Mouse (Mus musculus): ENCODE results near the gene Clec16a. TPM values are rescaled to one million over a fixed set of nuclear protein-coding genes. Genes with fewer than 3 reads are reported as not detected.

Gene Clec16a
- total RNA-seq, 2 experiments from 2014 or later = 69.3 to 71.5 TPM

DNA sequence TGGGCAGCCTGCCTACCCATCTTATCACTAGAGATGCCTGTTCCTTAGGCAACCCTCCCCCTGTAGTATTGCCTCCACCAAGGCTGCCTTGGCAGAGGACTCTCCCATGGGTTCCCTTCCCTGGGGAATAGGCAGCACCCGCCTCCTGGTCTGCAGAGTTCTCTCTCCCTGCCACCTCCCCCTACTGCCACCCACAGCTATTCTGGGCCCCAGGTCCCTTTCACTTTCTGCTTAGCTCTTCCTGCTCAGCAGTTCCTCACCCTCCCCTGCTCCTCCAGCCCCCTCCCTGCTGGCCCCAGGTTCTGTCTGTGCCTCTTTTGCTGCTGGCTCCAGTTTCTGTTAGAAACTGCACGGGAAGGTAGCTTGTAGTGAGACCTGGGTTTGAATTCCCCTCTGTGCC, 224.5 kb downstream of the Clec16a start:
- intact Hi-C loops (cut with DNase I) = no loop called here
- DNase-seq (ENCODE audit: extremely low spot score in 1 of 2, low spot score in 2 of 2) = no peak

DNA sequence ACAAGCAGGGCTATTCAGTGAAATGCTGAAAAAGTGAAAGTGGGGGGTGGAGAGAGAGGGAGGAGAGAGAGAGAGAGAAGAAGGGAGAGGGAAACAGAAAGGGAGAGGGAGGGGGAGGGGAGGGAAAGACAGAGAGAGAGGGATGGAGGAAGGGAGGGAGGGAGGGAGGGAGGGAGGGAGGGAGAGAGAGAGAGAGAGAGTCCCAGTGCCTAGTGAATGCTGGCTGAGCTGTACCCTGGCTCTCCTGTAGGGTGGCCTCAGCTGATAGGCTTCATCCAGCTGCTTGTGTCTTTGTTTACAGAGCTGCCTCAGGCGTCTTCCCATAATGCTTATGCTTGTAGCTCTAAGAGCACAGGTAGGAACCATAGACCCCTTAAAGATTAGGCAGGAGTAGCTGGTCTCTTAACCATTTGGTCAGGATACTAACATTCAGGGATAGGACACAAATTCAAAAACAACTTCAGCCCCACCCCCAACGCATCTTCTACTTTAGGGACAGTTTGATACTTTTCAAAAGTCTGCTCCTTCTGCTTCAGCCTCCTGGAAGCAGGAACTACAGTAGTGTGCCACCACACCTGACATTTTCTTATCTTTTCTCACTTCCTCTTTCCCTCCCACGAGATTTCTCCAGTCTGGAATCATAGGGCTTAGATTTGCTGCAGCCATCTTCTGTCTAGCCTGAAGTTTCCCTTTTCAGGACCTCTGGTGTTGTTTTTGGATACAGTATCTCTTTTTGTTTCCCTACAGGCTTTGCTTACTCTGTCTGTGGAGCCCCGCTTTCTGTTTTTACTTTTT, 225.6 kb downstream of the Clec16a start:
- intact Hi-C loops (cut with DNase I) = no loop called here
- DNase-seq (ENCODE audit: extremely low spot score in 1 of 2, low spot score in 2 of 2) = no peak

DNA sequence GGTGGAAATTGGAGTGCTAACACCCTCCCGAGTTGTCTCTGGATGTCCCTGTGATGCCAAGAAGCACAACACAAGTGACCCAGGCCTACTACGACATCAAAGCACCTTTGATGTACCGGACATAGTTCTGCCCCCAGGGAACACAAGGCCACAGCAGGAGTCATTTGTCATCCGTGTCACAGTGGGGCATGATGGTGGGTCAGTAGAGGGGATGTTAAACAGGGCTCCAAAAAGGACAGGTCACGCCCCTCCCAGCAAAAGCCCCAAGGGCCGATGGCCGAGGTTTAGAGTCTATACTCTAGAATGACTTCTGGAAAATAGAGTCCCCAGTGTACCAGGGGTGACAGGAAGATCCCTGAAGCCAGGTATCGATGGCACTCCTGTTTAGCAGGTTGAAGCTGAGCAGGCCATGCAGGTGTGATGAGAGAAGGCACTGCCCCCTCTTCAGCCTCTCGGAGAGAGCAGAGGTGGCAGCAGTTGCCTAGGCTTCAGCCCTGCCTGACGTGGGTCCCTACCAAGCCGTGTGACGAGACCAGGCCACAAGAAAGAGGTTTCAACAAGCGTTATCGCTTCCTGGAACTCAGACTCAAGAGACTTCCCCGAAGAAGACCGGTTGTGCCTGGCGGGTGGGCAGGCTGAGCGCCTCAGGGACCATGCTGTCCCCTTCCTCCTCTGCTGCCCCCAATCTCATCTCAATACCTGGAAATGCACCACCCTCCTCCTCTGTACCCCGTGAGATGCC, 226.8 kb downstream of the Clec16a start:
- DNase-seq (ENCODE audit: extremely low spot score in 1 of 2, low spot score in 2 of 2) = no peak
- intact Hi-C loops (cut with DNase I) = no loop called here

DNA sequence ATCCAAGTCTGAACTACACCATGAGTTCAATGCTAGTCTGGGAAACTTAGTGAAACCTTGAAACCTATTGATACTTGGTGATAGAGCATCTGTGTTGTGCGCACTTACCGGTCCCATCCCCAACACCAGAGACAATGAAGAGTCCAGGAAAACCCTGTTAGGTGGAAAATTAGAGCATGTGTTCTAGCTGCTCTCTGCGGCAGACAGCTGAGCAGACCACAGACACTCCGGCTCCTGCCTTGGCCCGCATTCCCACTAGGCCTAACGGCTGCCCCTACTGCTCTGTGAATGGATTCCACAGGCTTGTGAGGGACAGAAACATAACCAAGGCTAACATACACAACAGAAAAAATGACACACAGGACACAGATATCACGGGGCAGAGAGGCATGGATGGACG, 228.4 kb downstream of the Clec16a start:
- DNase-seq (ENCODE audit: extremely low spot score in 1 of 2, low spot score in 2 of 2) = no peak
- intact Hi-C loops (cut with DNase I) = no loop called here

DNA sequence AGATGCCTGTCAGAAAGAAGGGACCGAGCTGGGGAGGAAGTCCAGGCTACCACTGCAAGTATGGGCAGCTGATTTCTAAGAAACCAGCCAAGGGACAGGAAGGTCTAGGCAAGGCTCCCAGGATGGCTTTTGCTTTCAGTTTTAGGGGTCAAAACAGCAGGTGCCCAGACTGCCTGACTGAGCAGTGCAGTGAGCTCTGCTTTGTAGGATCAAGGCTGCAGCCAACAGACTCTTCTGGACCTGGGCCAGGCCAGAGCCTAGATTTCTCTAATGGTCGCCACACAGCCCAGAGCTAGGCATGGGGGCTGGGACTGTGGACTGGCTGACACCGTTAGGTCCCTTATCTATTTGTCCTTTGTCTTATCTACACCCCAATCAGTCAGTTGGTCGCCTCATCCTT, 229.6 kb downstream of the Clec16a start:
- intact Hi-C loops (cut with DNase I) = no loop called here
- no peak for DNase-seq (ENCODE audit: extremely low spot score in 1 of 2, low spot score in 2 of 2)

DNA sequence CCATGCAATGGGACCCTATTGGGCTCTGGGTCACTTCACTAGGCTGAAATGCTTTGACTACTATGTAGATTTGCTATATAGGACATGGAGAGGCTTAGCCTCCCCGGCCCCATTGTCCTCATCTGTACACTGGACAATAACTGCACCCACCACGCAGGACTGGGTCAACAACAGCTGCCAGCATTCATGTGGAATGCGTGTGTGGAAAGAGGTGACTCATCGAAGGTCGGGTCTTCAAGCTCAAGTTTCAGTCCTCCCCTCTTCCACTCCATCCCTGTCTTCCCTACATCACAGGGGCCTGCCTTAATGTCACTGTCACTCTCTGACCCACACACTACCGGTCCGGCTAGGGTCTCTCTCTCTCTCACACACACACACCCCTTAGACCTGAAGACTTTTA, 231.2 kb downstream of the Clec16a start:
- intact Hi-C loops (cut with DNase I) = no loop called here
- DNase-seq (ENCODE audit: extremely low spot score in 1 of 2, low spot score in 2 of 2) = no peak

DNA sequence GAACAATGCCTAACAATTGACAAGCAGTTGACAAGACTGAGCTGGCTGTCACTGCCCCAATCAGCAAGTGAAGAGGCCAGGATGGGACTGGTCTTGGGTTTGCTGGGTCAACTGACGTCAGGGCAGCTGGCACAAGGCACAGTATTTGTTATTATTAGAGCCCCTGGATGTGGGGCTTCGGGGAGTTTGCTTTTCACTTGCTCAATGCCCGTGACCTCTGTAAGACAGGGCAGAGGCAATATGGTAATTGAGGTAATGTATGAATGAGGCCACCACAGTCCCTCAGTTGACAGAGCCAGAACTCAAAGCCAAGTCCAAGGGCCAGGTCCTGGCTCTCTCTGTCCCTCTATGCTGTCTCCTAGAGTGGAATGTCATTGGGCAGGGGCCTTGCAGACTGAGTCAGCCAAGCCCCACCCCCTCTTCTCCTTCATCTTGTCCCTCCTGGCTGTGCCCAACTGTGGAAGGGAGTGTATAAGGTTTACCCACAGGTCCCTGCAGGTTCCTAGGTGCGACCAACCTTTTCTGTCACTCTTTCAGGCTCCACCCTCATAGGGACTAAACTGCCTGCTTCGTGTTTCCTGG, 232.5 kb downstream of the Clec16a start:
- DNase-seq (ENCODE audit: extremely low spot score in 1 of 2, low spot score in 2 of 2) = no peak

DNA sequence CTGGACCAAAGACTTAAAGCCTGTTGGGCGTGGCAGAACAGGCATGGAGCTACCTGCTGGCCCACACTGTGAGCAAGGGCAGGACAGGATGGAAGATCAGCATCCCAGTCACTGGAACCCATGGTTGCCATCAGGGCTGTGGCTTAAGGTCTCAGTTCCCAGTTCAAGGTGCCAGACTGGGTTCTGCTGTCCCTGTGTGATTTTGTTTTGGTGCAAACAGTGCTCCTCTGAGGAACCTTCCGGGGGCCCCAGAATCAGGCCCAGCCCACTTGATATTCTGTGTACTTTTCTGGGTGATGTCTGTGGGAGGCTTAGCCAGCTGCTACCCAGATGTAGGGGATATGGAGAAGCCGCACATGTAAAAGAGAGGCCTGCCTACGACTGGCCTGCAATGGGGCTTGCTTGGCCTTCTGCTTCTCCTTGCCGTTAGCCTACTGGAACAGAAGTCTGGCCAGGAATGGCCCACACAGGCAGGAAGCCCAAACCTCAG, 235.5 kb downstream of the Clec16a start:
- no peak for DNase-seq (ENCODE audit: extremely low spot score in 1 of 2, low spot score in 2 of 2)
- intact Hi-C loops (cut with DNase I) = no loop called here

More for the DNA sequence above, 232.5 kb downstream of the Clec16a start:
- intact Hi-C loops (cut with DNase I) = no loop called here

DNA sequence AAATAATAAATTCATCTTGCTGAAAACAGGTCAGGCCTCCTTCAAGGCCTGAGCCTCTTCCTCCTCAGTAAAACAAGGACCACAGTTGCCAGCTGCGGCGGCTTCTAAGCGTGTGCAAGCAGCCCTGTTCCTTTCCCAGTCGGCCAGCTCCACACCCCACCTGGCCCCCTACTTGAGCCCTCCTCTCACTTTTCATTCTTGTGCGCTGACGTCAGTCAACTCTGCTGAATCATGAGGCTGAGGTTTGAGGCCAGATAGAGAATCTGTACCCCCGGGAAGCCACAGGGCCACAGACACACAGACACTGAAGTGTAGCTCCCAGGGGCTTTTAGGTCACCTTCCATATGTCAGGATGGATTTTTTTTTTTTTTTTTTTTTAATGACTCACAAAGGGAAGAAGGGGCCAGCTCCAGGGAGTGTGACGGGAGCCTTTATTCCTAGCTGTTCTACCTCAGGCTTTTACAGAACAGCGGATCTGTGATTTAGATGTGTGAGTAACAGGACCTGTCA, 236.8 kb downstream of the Clec16a start:
- intact Hi-C loops (cut with DNase I) = no loop called here
- no peak for DNase-seq (ENCODE audit: extremely low spot score in 1 of 2, low spot score in 2 of 2)

DNA sequence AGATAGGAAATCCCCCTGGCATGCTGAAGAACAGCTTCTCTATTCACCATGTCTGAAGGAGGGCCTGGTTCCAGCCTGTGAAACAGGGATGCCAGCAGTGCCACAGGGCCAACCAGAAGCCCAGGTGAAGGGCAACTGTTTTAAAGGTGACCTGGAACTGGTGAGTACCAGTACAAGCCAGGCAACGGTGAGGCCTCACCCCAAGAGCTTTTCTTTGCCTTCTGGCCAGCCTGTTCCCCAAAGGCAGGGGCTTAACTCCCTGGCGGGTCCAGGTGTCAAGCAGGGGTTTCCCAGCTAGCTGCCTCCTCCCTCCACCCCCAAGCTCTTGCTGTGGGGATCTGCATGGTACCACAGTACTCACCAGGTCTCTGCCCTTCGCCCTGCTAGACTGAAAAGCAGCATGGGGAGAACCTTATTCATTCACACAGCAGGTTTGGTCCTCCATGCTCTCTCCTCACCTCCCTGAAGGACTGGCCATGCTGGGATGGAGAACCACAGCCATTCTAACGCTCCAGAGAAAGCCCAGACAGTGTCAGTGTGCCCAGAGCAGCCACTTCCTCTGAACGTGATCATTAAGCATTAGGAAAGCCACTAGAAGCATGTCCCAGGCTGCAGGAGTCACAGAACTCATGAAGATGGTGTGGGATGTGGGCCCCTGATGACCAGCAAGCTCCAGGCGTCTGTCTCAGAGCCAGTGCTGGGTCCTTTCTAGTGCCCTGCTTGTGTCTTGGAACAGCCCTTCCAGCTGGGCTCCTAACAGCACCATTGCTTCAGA, 237.4 kb downstream of the Clec16a start:
- intact Hi-C loops (cut with DNase I) = no loop called here
- no peak for DNase-seq (ENCODE audit: extremely low spot score in 1 of 2, low spot score in 2 of 2)

DNA sequence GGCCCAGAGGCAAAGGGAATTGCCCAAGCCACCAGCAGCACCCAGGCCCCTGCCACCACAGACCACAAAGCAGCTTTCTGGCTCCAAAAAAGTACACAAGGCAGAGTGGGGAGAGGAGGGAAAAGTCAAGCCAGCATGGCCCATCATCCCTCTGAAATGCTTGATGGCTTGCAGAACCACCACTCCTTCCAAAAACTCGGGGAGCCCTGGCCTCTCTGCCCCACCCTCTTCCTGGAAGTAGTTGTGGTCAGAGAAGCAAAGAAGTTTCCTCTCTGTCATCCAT, 238.0 kb downstream of the Clec16a start:
- DNase-seq (ENCODE audit: extremely low spot score in 1 of 2, low spot score in 2 of 2) = no peak
- intact Hi-C loops (cut with DNase I) = no loop called here

DNA sequence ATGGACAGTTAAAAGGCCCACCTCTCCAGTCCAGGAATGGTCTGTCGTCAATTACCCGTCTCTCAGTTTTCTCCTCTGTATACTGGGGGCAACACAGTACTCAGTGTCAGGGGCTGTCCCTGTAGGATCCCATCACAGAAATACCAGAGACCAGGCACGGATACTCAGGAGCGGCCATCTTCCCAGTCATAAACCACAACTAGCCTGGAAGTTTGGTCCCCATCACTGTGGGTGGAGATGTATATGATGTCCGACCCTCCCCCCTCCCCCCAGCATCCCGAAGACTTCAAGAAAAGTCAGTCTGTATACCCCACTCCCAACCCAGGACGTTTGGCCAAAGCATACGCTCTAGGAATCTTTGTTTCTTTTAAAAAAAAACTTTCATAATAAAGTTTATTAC, 238.3 kb downstream of the Clec16a start:
- intact Hi-C loops (cut with DNase I) = no loop called here

DNA sequence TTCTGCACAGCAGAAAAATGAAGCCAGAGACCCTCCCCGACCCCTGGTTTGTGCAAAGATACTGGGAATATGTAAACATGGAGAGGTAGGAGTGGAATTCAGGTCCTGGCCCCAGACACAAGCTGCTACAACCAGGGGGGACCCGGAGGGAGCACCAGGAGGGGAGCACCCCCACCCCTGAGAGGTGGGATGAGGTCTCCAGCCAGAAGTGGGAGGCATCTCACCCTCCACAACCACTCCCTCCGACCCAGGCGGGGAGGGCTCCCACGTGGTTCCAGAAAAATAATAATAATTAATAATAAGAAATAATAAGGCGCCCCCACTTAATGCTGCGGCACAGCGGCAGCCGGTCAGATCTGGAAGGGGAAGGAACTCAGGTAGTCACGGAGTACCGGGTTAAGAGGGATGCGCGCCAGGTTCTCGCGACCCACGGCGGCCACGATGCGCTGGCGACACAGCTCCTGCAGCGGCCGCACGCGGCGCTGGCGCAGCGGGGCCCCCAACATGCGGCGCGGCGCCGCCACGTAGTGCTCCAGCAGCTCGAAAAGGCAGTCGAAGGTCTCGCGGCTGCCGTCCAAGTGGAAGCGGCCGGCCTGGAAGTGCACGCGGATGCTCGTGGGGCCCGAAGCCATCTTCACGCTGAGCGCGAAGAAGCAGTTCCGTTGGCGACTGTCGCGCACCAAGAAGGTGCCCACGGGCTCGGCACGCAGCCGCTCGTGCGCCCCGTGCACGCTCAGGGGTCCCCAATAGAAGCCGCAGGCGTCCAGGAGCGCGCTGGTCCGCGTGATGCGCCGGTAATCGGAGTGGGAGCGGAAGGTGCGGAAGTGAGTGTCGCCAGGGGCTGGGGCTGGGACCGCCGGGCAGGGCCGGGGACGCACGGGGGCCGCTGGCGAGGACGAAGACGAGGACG, 239.0 kb downstream of the Clec16a start:
- intact Hi-C loops (cut with DNase I) = loop anchor here (2.0 kb wide), 1 partner anchor 213 kb away; no protein-coding TSS in a partner anchor

More for the DNA sequence above, 238.3 kb downstream of the Clec16a start:
- DNase-seq (ENCODE audit: extremely low spot score in 1 of 2, low spot score in 2 of 2) = no peak

DNA sequence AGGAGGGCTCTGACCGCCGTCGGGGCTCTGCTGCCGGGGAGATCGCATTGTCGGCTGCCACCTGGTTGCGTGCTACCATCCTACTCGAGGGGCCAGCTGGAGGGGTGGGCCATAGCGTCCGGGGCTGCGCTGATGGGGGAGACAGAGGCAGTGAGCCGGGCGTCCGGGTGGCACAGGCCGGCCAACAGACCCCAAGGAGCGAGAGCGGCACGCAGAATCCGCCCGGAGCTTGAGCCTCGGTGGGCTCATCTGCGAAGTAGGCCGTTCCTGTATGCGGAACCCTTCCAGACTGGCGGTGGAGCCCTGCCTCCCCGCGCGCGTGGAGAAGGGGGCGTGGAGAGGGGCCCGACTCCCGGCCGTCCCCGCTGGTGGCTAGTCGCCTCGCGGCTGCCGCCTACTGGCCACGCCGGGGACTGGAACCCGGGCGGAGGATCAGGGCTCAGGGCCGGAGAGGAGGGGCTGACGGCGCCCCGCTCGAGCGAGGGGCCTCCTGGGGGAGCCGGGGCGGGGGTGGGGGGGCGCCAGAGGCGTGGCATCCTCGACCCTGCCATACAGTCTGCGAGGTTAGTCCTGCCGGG, 239.7 kb downstream of the Clec16a start:
- intact Hi-C loops (cut with DNase I) = loop anchor here (2.0 to 5.0 kb wide), 3 partner anchors 123 to 214 kb away; no protein-coding TSS in a partner anchor
- DNase-seq (ENCODE audit: extremely low spot score in 1 of 2, low spot score in 2 of 2) = peak; percentile 78 to 94

More for the DNA sequence above, 239.0 kb downstream of the Clec16a start:
- peak in 1 of 2 experiments; percentile 71 for DNase-seq (ENCODE audit: extremely low spot score in 1 of 2, low spot score in 2 of 2)

DNA sequence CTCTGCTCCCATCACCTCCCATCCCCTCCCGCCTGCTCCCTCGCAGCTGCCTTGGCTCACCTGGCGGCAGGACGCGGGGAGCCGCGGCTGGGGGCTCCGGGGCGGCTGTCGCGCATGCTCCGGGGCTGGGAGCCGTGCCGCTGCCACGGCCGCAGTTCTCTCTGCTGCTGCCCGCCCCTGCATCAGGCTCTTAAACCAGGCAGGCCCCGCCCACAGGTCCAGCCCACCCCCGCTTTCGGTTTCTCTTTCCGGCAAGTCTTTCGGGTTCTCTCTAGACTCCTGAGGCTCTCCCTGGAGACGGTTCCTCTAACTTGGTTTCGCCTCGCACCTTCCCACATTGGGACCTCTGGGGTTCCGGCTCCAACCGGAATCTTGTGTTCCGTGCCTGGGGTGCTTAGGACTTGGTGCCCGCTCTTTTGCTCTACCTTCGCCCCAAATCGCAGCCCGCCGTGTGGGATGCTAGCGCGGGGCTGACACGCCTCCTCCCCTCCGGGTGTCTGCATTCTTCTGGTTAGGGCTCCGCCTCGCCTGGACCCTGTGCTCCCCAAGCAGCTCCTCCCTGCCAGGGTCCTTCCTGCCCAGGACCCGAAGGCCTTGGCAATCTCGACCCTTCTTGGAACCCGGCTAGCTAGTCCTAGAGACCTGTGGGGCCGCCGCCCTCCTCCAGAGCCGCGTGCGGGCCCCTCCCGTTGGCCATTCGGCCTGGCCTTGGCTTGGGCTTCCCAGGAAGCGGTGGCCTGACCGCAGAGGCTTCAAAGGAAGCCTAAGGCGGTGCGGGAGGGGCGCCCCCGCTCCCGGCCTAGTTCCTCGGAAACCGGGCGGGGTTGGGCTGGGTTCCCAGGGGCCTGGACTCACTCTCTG, 240.5 kb downstream of the Clec16a start, which contains the start of gene Socs1:
TSS of gene Socs1 (minus strand) at position 166 of the 861 bp plus-strand sequence.
- intact Hi-C loops (cut with DNase I) = loop anchor here (2.0 to 5.0 kb wide), 3 partner anchors 123 to 215 kb away; no protein-coding TSS in a partner anchor
- DNase-seq (ENCODE audit: extremely low spot score in 1 of 2, low spot score in 2 of 2) = peak; percentile 61 to 94

DNA sequence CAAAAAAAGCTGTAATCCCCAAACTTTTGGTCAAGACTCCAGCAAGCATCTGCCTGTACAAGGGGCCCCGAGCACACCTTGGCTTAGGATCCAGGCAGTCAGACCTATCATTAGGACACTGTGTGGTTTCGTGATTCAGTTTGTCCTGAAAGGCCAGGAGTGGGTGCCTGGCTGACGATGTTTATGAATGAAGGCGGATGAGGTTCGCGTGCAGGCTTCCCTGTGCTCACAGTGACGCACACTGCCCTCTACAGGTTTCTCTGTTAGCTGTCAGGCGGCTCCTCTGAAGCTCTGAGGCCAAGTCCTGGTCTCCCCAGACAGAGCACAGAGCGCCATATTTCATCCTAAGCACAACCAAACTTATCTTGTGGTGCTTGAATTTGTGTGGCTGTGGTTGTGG, 241.1 kb downstream of the Clec16a start:
- intact Hi-C loops (cut with DNase I) = loop anchor here (5.0 kb wide), 2 partner anchors 124 to 149 kb away; no protein-coding TSS in a partner anchor
- peak; percentile 77 to 89 for DNase-seq (ENCODE audit: extremely low spot score in 1 of 2, low spot score in 2 of 2)

Measured in left cerebral cortex, postnatal 10 days (tissue).